Mouse (Mus musculus): ENCODE data around the gene Gm47289. TPM values are rescaled to one million over a fixed set of nuclear protein-coding genes. Genes with fewer than 3 reads are reported as not detected.
A peak's percentile ranks its signal among the peaks of the same experiment; 100 is the strongest.

The Gm47289 gene
- polyA plus RNA-seq, 1 experiment, result not detected

DNA sequence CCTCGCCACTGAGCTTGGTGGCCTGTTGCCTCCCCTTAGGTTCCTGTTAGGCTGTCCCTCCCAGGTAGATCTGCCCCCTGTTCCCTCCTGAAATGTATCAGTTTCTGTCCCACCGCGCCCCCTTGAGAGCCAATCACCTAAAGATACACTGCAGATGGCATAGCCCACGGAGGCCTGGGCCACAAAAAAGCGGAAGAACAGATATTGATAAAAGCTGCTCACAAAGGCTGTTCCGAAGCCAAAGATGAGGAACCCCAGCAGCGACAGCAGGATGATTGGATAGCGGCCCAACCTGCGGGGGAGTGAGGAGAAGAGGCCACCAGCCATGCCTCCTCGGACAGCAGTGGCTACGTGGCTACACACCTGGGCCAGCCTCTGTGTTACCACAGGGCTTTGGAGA lies 20.3 kb downstream of the Gm47289 start:
- no peaks in the 10 kb centered on the region for H3K36me3 ChIP-seq (ENCODE audit: control insufficient read depth, insufficient read depth, low read length)
- 91% methylated on average over 11 of the region's 11 CpGs for WGBS
- DNase-seq, result no peak

DNA sequence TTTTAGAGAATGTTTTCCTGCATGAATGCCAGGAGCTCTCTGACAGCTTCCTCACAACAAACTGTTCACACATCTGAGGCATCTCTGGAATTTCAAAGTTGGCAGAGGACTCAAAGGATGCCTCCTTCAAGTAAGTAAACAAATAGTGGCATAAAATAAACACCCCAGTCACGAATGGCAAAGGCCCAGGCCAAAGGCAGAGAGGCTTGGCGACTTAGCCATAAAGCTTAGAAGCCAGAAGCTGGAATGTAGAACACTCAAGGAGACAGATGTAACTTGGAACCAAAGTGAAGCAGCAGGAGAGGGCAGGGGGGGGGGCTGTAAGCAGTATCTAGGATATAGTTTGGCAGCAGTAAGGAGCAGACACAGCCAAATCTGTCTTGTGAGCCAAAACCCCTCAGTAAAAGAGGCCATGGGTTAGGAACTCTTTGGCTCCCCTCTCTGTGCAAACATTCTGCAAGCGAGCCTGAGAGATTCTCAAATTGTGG lies 22.3 kb downstream of the Gm47289 start:
- 65% methylated on average over 3 of the region's 3 CpGs for WGBS
- H3K27me3 ChIP-seq (ENCODE audit: control insufficient read depth, insufficient read depth, low read length), result no peaks in the 10 kb centered on the region
- H3K4me3 ChIP-seq (ENCODE audit: control insufficient read depth, insufficient read depth, low read length), result no peak overlapping the region
- no peak for TF ChIP-seq CTCF (IDR thresholded peaks at IDR 0.05; ENCODE audit: borderline replicate concordance, control insufficient read depth, extremely low read depth, insufficient read depth, low read length, poor library complexity)
- TF ChIP-seq POLR2A (IDR thresholded peaks at IDR 0.05; ENCODE audit: control insufficient read depth, extremely low read depth, insufficient read depth, low read length, poor library complexity), result no peak
- H3K36me3 ChIP-seq (ENCODE audit: control insufficient read depth, insufficient read depth, low read length), result no peaks in the 10 kb centered on the region
- no peak overlapping the region for H3K27ac ChIP-seq (ENCODE audit: control insufficient read depth, insufficient read depth, low read length)
- H3K4me1 ChIP-seq (replicated peaks; ENCODE audit: control insufficient read depth, insufficient read depth, low read length), result no peaks in the 10 kb centered on the region
- DNase-seq, result no peak

More for the DNA sequence above, 20.3 kb downstream of the Gm47289 start:
- Histone ChIP-seq H3K4me1 (replicated peaks; ENCODE audit: control insufficient read depth, insufficient read depth, low read length) (no peaks in the 10 kb centered on the region), H3K27me3 (ENCODE audit: control insufficient read depth, insufficient read depth, low read length) (no peaks in the 10 kb centered on the region), H3K27ac (ENCODE audit: control insufficient read depth, insufficient read depth, low read length) (no peak overlapping the region), H3K4me3 (ENCODE audit: control insufficient read depth, insufficient read depth, low read length) (no peak overlapping the region)
- no peak for TF ChIP-seq POLR2A (IDR thresholded peaks at IDR 0.05; ENCODE audit: control insufficient read depth, extremely low read depth, insufficient read depth, low read length, poor library complexity)
- TF ChIP-seq CTCF (IDR thresholded peaks at IDR 0.05; ENCODE audit: borderline replicate concordance, control insufficient read depth, extremely low read depth, insufficient read depth, low read length, poor library complexity), result no peak

DNA sequence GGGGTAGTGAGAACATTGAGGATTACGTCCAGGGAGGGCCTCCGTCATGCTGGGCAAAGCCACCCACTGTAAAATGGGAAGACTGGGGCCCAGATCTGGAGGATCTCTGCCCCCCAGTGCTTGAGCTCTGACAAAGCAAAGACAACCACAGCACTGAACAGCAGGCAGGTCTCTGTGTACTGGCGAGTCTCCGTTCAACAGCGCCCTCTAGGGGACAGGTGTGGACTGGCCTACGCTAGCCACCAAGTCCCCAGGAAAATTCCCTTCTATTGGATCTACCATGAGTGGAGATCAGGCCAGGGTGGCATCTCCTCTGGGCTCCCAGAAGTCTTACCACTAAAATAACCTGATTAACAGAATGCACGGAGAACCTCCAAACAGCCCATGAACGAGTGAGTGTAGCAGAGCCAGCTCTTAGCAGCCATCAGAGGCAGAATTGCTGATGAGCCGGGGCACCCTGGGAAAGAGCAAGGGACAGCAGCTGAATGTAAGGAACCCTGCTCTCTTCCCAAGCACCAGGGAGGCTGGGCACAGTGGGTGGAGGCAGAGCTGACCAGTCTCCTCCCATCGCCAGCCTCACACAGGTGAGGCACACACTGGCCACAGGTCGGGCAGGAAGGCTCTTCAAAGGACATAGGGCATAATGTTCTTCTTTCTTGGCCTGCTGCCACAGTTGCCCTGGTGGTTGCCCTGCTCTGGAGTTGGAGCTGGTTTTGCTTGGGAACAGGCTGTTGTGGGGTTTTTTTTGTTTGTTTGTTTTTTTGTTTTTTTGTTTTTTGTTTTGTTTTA lies 33.4 kb downstream of the Gm47289 start:
- peak; percentile 38 for DNase-seq
- no peaks in the 10 kb centered on the region for H3K36me3 ChIP-seq (ENCODE audit: control insufficient read depth, insufficient read depth, low read length)

DNA sequence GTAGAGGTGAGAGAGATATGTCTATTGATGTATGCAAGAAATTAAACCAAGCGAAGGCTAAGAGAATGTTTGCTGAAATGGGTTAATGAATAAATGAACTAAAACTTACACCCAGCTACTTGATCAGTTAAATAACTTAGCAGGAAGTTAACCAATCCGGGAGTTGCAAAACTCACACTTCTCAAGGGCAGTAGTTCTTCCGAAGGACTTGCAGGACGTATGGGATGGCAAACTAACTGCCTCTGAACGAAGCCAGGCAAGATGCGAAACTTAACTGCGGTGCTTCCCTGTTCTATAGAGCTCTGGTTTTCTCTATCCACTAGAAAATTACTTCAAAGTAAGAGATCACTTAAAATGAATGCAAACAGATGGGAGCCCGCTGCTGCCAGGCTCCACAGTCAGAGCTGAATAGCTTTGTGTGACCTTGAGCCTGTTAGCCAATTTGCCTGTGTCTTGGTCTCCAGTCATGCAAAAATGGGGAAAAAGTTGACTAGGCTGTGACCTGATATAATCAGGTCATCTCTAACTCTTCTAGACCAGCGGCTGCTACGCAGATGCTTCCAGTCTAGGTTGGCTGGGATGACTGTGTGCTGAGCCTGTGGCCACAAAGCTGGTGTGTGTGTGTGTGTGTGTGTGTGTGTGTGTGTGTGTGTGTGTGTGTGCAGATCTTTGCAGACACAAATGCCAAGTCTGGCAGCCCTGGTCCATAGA lies 40.3 kb downstream of the Gm47289 start:
- DNase-seq, result no peak
- TF ChIP-seq CTCF (IDR thresholded peaks at IDR 0.05; ENCODE audit: borderline replicate concordance, control insufficient read depth, extremely low read depth, insufficient read depth, low read length, poor library complexity) (no peak), POLR2A (IDR thresholded peaks at IDR 0.05; ENCODE audit: control insufficient read depth, extremely low read depth, insufficient read depth, low read length, poor library complexity) (no peak)
- Histone ChIP-seq H3K4me3 (ENCODE audit: control insufficient read depth, insufficient read depth, low read length) (no peak overlapping the region), H3K27me3 (ENCODE audit: control insufficient read depth, insufficient read depth, low read length) (no peaks in the 10 kb centered on the region), H3K36me3 (ENCODE audit: control insufficient read depth, insufficient read depth, low read length) (no peaks in the 10 kb centered on the region), H3K27ac (ENCODE audit: control insufficient read depth, insufficient read depth, low read length) (no peak overlapping the region), H3K4me1 (replicated peaks; ENCODE audit: control insufficient read depth, insufficient read depth, low read length) (no peaks in the 10 kb centered on the region)
- WGBS, result 90% methylated on average over 10 of the region's 10 CpGs

More for the DNA sequence above, 33.4 kb downstream of the Gm47289 start:
- no peaks in the 10 kb centered on the region for H3K4me1 ChIP-seq (replicated peaks; ENCODE audit: control insufficient read depth, insufficient read depth, low read length)
- no peak overlapping the region for H3K27ac ChIP-seq (ENCODE audit: control insufficient read depth, insufficient read depth, low read length)
- WGBS, result 48% methylated on average over 11 of the region's 11 CpGs
- TF ChIP-seq CTCF (IDR thresholded peaks at IDR 0.05; ENCODE audit: borderline replicate concordance, control insufficient read depth, extremely low read depth, insufficient read depth, low read length, poor library complexity) (peak; percentile 69), POLR2A (IDR thresholded peaks at IDR 0.05; ENCODE audit: control insufficient read depth, extremely low read depth, insufficient read depth, low read length, poor library complexity) (no peak)
- no peaks in the 10 kb centered on the region for H3K27me3 ChIP-seq (ENCODE audit: control insufficient read depth, insufficient read depth, low read length)
- H3K4me3 ChIP-seq (ENCODE audit: control insufficient read depth, insufficient read depth, low read length), result no peak overlapping the region

DNA sequence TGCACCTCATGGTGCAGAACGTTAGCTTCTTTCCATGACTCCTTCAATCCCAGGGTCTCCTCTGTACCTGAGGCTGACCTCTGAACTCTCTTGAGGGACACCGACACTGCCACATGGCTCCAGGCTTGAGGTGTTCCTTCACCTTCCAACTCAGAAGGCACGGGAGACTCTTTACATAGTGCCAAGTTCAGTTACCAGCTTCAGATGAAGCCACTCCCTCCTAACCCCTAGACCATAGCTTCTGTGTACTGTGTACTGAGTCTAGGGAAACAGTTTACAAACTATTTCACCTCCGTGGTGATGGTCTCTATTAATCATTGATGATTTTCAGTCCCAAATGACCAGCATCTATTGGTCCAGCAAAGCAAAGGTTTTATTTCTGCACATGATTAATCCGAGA lies 42.7 kb downstream of the Gm47289 start:
- no peak for TF ChIP-seq CTCF (IDR thresholded peaks at IDR 0.05; ENCODE audit: borderline replicate concordance, control insufficient read depth, extremely low read depth, insufficient read depth, low read length, poor library complexity)
- no peak for TF ChIP-seq POLR2A (IDR thresholded peaks at IDR 0.05; ENCODE audit: control insufficient read depth, extremely low read depth, insufficient read depth, low read length, poor library complexity)
- DNase-seq, result no peak
- H3K36me3 ChIP-seq (ENCODE audit: control insufficient read depth, insufficient read depth, low read length), result no peaks in the 10 kb centered on the region
- H3K27me3 ChIP-seq (ENCODE audit: control insufficient read depth, insufficient read depth, low read length), result no peaks in the 10 kb centered on the region
- WGBS, result 86% methylated on average over 5 of the region's 5 CpGs
- no peaks in the 10 kb centered on the region for H3K4me1 ChIP-seq (replicated peaks; ENCODE audit: control insufficient read depth, insufficient read depth, low read length)
- no peak overlapping the region for H3K27ac ChIP-seq (ENCODE audit: control insufficient read depth, insufficient read depth, low read length)
- H3K4me3 ChIP-seq (ENCODE audit: control insufficient read depth, insufficient read depth, low read length), result no peak overlapping the region

DNA sequence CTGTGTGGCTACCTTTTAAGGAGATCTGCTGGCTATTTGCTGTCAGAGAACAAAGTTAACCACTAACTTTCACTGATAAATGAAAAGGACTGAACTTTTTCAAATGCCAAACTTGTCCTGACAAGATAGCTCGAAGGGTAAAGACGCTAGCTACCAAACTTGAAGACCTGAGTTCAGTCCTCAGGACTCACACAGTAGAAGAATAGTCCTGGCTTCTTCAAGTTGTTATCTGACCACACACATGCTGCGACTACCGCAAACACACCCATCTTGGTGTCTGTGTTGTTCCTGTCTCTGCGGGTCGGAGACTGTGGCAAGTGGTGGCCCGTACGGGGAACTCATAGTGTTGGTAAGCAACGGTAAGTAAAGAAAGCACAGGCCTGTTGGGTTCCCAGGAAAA lies 44.7 kb downstream of the Gm47289 start:
- H3K4me1 ChIP-seq (replicated peaks; ENCODE audit: control insufficient read depth, insufficient read depth, low read length), result no peaks in the 10 kb centered on the region
- DNase-seq, result no peak
- no peaks in the 10 kb centered on the region for H3K36me3 ChIP-seq (ENCODE audit: control insufficient read depth, insufficient read depth, low read length)
- H3K4me3 ChIP-seq (ENCODE audit: control insufficient read depth, insufficient read depth, low read length), result no peak overlapping the region
- H3K27me3 ChIP-seq (ENCODE audit: control insufficient read depth, insufficient read depth, low read length), result no peaks in the 10 kb centered on the region
- WGBS, result 93% methylated on average over 9 of the region's 9 CpGs
- no peak for TF ChIP-seq POLR2A (IDR thresholded peaks at IDR 0.05; ENCODE audit: control insufficient read depth, extremely low read depth, insufficient read depth, low read length, poor library complexity)
- no peak for TF ChIP-seq CTCF (IDR thresholded peaks at IDR 0.05; ENCODE audit: borderline replicate concordance, control insufficient read depth, extremely low read depth, insufficient read depth, low read length, poor library complexity)
- no peak overlapping the region for H3K27ac ChIP-seq (ENCODE audit: control insufficient read depth, insufficient read depth, low read length)

Measured in thymus, adult 2 months (tissue).